Mouse (Mus musculus) midbrain, embryonic 11.5 days (tissue): ENCODE results near the gene Brd4. TPM values are rescaled to one million over a fixed set of nuclear protein-coding genes. Genes with fewer than 3 reads are reported as not detected.
A peak's percentile ranks its signal among the peaks of the same experiment; 100 is the strongest.

Experiments
- ATAC-seq: fragments of 200-750 bp; cut with Nextera tagmentation; 2 replicates; pipeline ENCODE4 v1.8.0; 2017; ENCODE audit warnings: moderate TSS enrichment, moderate library complexity; ENCODE audit not compliant: low FRiP score
- DNase-seq: peaks from one replicate; pipeline ENCODE4 v3.0.0; 2015; ENCODE audit warnings: low spot score; ENCODE audit errors: missing footprints
- H3K27ac ChIP-seq: fragments of 300-500 bp; sonication (generic); 2 replicates; pipeline ENCODE4 v1.5.1; 2014; ENCODE audit warnings: low read depth, low read length
- H3K27me3 ChIP-seq: fragments of 300-500 bp; sonication (generic); 2 replicates; pipeline ENCODE4 v1.6.1; 2014; ENCODE audit warnings: mild to moderate bottlenecking, low read length, moderate library complexity, mixed read lengths; ENCODE audit not compliant: control insufficient read depth, insufficient read depth
- H3K36me3 ChIP-seq: fragments of 300-500 bp; sonication (generic); 2 replicates; pipeline ENCODE4 v1.6.1; 2014; ENCODE audit warnings: mild to moderate bottlenecking, low read length, moderate library complexity, mixed read lengths; ENCODE audit not compliant: control insufficient read depth, insufficient read depth
- H3K4me1 ChIP-seq: fragments of 300-500 bp; sonication (generic); 2 replicates; pipeline ENCODE4 v1.6.1; 2014; ENCODE audit warnings: low read length; ENCODE audit not compliant: control insufficient read depth, insufficient read depth
- H3K4me2 ChIP-seq: fragments of 300-500 bp; sonication (generic); 2 replicates; pipeline ENCODE4 v1.6.1; 2014; ENCODE audit warnings: mild to moderate bottlenecking, moderate library complexity
- H3K4me3 ChIP-seq: fragments of 300-500 bp; sonication (generic); 2 replicates; pipeline ENCODE4 v1.5.1; 2014; ENCODE audit warnings: low read depth, low read length
- H3K9ac ChIP-seq: fragments of 300-500 bp; sonication (generic); 2 replicates; pipeline ENCODE4 v1.6.1; 2014; ENCODE audit warnings: low read length
- H3K9me3 ChIP-seq: fragments of 300-500 bp; sonication (generic); 2 replicates; pipeline ENCODE4 v1.6.1; 2016; ENCODE audit warnings: low read length; ENCODE audit not compliant: control insufficient read depth
- WGBS: fragments of 180-500 bp; shearing (Covaris S2); extraction: QIAGEN DNeasy Blood & Tissue Kit; methylation state at CpG from one replicate; pipeline ENCODE4 v1.1.7; 2014; 5-methylcytosine and 5-hydroxymethylcytosine counted together
- polyA plus RNA-seq: library from polyadenylated mRNA; unstranded; fragments of >200 nt; fragmentation: Nextera tagmentation; extraction: Ambion mirVana; gene quantifications from 2 replicates; pipeline ENCODE4 v1.2.1, GENCODE M21; 2014

Gene Brd4
- polyA plus RNA-seq, 1 experiment from 2014 or later, result 97.9 TPM

- 58% methylated on average over 6 of the region's 6 CpGs for WGBS
- no peak for DNase-seq
Observed at GRCm38 (mm10) chr17:32285138-32285670, 682 bp upstream of the Brd4 start.

GRCm38 (mm10) chr17:32283771-32284221 lies 726 bp downstream of the Brd4 start:
- under 1% methylated on average over 28 of the region's 41 CpGs for WGBS
- Histone ChIP-seq H3K4me2 (peak overlapping the region; percentile 59), H3K9me3 (no peaks in the 10 kb centered on the region), H3K27me3 (no peaks in the 10 kb centered on the region), H3K27ac (peak overlapping the region; percentile 98), H3K4me3 (peak overlapping the region; percentile 99), H3K4me1 (peaks cover 10% of the 10 kb centered on the region), H3K9ac (peak overlapping the region; percentile 97), H3K36me3 (no peaks in the 10 kb centered on the region)
- DNase-seq (peak; percentile 96), ATAC-seq (peak; percentile 70)

More at GRCm38 (mm10) chr17:32285138-32285670, 682 bp upstream of the Brd4 start:
- peak overlapping the region; percentile 97; the same call in 1 of the 2 replicates for H3K9ac ChIP-seq
- peaks cover 10% of the 10 kb centered on the region for H3K4me1 ChIP-seq
- no peaks in the 10 kb centered on the region for H3K9me3 ChIP-seq
- peak overlapping the region; percentile 98; the same call in 1 of the 2 replicates for H3K27ac ChIP-seq
- H3K4me2 ChIP-seq, result peak overlapping the region; percentile 59
- no peaks in the 10 kb centered on the region for H3K36me3 ChIP-seq
- peak; percentile 8; the same call in 1 of the 2 replicates for ATAC-seq
- peak overlapping the region; percentile 99 for H3K4me3 ChIP-seq
- H3K27me3 ChIP-seq, result no peaks in the 10 kb centered on the region

- H3K27ac ChIP-seq, result peak overlapping the region; percentile 98; the same call in 1 of the 2 replicates
- H3K9me3 ChIP-seq, result no peaks in the 10 kb centered on the region
- WGBS, result 9% methylated on average over 7 of the region's 7 CpGs
- H3K36me3 ChIP-seq, result no peaks in the 10 kb centered on the region
- H3K4me2 ChIP-seq, result peak overlapping the region; percentile 59
- peak overlapping the region; percentile 99 for H3K4me3 ChIP-seq
- no peak for ATAC-seq
- H3K9ac ChIP-seq, result peak overlapping the region; percentile 97
- H3K27me3 ChIP-seq, result no peaks in the 10 kb centered on the region
- H3K4me1 ChIP-seq, result peaks cover 10% of the 10 kb centered on the region
- DNase-seq, result no peak
Observed at GRCm38 (mm10) chr17:32283341-32283740, 1.2 kb downstream of the Brd4 start.

GRCm38 (mm10) chr17:32281611-32282310 lies 2.8 kb downstream of the Brd4 start:
- DNase-seq (no peak), ATAC-seq (no peak)
- WGBS, result 92% methylated on average over 4 of the region's 4 CpGs
- Histone ChIP-seq H3K36me3 (no peaks in the 10 kb centered on the region), H3K27ac (no peak overlapping the region), H3K4me2 (no peak overlapping the region), H3K27me3 (no peaks in the 10 kb centered on the region), H3K4me1 (peaks cover 10% of the 10 kb centered on the region), H3K9ac (no peak overlapping the region), H3K9me3 (no peaks in the 10 kb centered on the region), H3K4me3 (no peak overlapping the region)

- Histone ChIP-seq H3K4me3 (no peak overlapping the region), H3K4me2 (no peak overlapping the region), H3K27ac (no peak overlapping the region), H3K36me3 (no peaks in the 10 kb centered on the region), H3K9ac (no peak overlapping the region), H3K9me3 (no peaks in the 10 kb centered on the region), H3K27me3 (no peaks in the 10 kb centered on the region), H3K4me1 (peaks cover 10% of the 10 kb centered on the region)
- no peak for DNase-seq
- ATAC-seq, result no peak
- 95% methylated on average over 2 of the region's 2 CpGs for WGBS
Observed at GRCm38 (mm10) chr17:32281126-32281525, 3.4 kb downstream of the Brd4 start.

- no peak for ATAC-seq
- Histone ChIP-seq H3K27me3 (no peaks in the 10 kb centered on the region), H3K4me1 (peaks cover 10% of the 10 kb centered on the region), H3K4me3 (no peak overlapping the region), H3K9me3 (no peaks in the 10 kb centered on the region), H3K4me2 (no peak overlapping the region), H3K27ac (no peak overlapping the region), H3K36me3 (no peaks in the 10 kb centered on the region), H3K9ac (no peak overlapping the region)
- DNase-seq, result no peak
- 96% methylated on average over 3 of the region's 3 CpGs for WGBS
Observed at GRCm38 (mm10) chr17:32280575-32280974, 3.9 kb downstream of the Brd4 start.

- H3K27me3 ChIP-seq, result no peaks in the 10 kb centered on the region
- 87% methylated on average over 1 of the region's 1 CpGs for WGBS
- no peak for DNase-seq
- no peak overlapping the region for H3K9ac ChIP-seq
- no peaks in the 10 kb centered on the region for H3K9me3 ChIP-seq
- no peak overlapping the region for H3K27ac ChIP-seq
- H3K4me1 ChIP-seq, result 0 out of 2 replicates have a peak, but pooled peaks cover 2% of the 10 kb centered on the region
- no peak overlapping the region for H3K4me2 ChIP-seq
- no peak for ATAC-seq
- H3K4me3 ChIP-seq, result no peak overlapping the region
- H3K36me3 ChIP-seq, result no peaks in the 10 kb centered on the region
Observed at GRCm38 (mm10) chr17:32277201-32277600, 7.3 kb downstream of the Brd4 start.

- no peak overlapping the region for H3K9ac ChIP-seq
- no peak overlapping the region for H3K4me3 ChIP-seq
- ATAC-seq (no peak), DNase-seq (no peak)
- H3K4me1 ChIP-seq, result no peaks in the 10 kb centered on the region
- H3K4me2 ChIP-seq, result no peak overlapping the region
- H3K36me3 ChIP-seq, result no peaks in the 10 kb centered on the region
- no peaks in the 10 kb centered on the region for H3K27me3 ChIP-seq
- H3K27ac ChIP-seq, result no peak overlapping the region
- 90% methylated on average over 3 of the region's 3 CpGs for WGBS
- H3K9me3 ChIP-seq, result no peaks in the 10 kb centered on the region
Observed at GRCm38 (mm10) chr17:32275568-32275967, 9.0 kb downstream of the Brd4 start.

- Histone ChIP-seq H3K27ac (no peak overlapping the region), H3K9ac (no peak overlapping the region), H3K27me3 (no peaks in the 10 kb centered on the region), H3K9me3 (no peaks in the 10 kb centered on the region), H3K4me2 (no peak overlapping the region), H3K4me3 (no peak overlapping the region), H3K36me3 (no peaks in the 10 kb centered on the region), H3K4me1 (no peaks in the 10 kb centered on the region)
- 96% methylated on average over 7 of the region's 7 CpGs for WGBS
- DNase-seq (no peak), ATAC-seq (no peak)
Observed at GRCm38 (mm10) chr17:32269151-32269550, 15.4 kb downstream of the Brd4 start.
